Mouse (Mus musculus) stomach, postnatal 0 days (tissue): ENCODE measurements around the gene Higd2a. TPM values are rescaled to one million over a fixed set of nuclear protein-coding genes. Genes with fewer than 3 reads are reported as not detected.

Experiments
- ATAC-seq: fragments of 200-750 bp; cut with Nextera tagmentation; 2 replicates; pipeline ENCODE4 v1.8.0; 2017; ENCODE audit not compliant: low FRiP score, low TSS enrichment
- DNase-seq: peaks from one replicate; pipeline ENCODE4 v3.0.0-alpha.2; 2016; ENCODE audit warnings: low spot score
- H3K27ac ChIP-seq: fragments of 300-500 bp; sonication (generic); replicated peaks from 2 replicates; pipeline ENCODE4 v1.5.1; 2014; ENCODE audit warnings: mild to moderate bottlenecking, control low read depth
- H3K27me3 ChIP-seq: fragments of 300-500 bp; sonication (generic); 2 replicates; pipeline ENCODE4 v1.6.1; 2014; ENCODE audit warnings: low read length; ENCODE audit not compliant: control insufficient read depth, insufficient read depth
- H3K36me3 ChIP-seq: fragments of 300-500 bp; sonication (generic); 2 replicates; pipeline ENCODE4 v1.6.1; 2014; ENCODE audit warnings: low read length, mixed read lengths; ENCODE audit not compliant: control insufficient read depth, insufficient read depth
- H3K4me1 ChIP-seq: fragments of 300-500 bp; sonication (generic); replicated peaks from 2 replicates; pipeline ENCODE4 v1.6.1; 2014; ENCODE audit warnings: antibody characterized with exemption; ENCODE audit not compliant: control insufficient read depth, insufficient read depth
- H3K4me2 ChIP-seq: fragments of 300-500 bp; sonication (generic); replicated peaks from 2 replicates; pipeline ENCODE4 v1.6.1; 2014; ENCODE audit warnings: low read depth, mild to moderate bottlenecking, control low read depth, moderate library complexity
- H3K4me3 ChIP-seq: fragments of 300-500 bp; sonication (generic); 2 replicates; pipeline ENCODE4 v1.5.1; 2014; ENCODE audit warnings: low read depth, low read length, control low read depth
- H3K9ac ChIP-seq: fragments of 300-500 bp; sonication (generic); 2 replicates; pipeline ENCODE4 v1.6.1; 2014; ENCODE audit warnings: mild to moderate bottlenecking, low read length, control low read depth, mixed read lengths
- H3K9me3 ChIP-seq: fragments of 300-500 bp; sonication (generic); 2 replicates; pipeline ENCODE4 v1.6.1; 2016; ENCODE audit warnings: low read length; ENCODE audit not compliant: control insufficient read depth
- CTCF ChIP-seq: IDR thresholded peaks from 2 replicates; pipeline ENCODE4 v1.5.1; 2016; ENCODE audit warnings: antibody characterized with exemption, low read depth, mild to moderate bottlenecking, moderate library complexity
- EP300 ChIP-seq: optimal IDR thresholded peaks from 2 replicates; pipeline ENCODE3; 2016; ENCODE audit warnings: antibody characterized with exemption
- WGBS: fragments of 180-500 bp; shearing (Covaris S2); extraction: QIAGEN DNeasy Blood & Tissue Kit; methylation state at CpG from one replicate; pipeline ENCODE4 v1.1.7; 2014; 5-methylcytosine and 5-hydroxymethylcytosine counted together
- polyA plus RNA-seq: library from polyadenylated mRNA; unstranded; fragments of >200 nt; fragmentation: Nextera tagmentation; extraction: Ambion mirVana; gene quantifications from 2 replicates; pipeline ENCODE4 v1.2.1, GENCODE M21; 2015

Higd2a gene
- polyA plus RNA-seq, 1 experiment from 2014 or later, result 289 TPM

DNA sequence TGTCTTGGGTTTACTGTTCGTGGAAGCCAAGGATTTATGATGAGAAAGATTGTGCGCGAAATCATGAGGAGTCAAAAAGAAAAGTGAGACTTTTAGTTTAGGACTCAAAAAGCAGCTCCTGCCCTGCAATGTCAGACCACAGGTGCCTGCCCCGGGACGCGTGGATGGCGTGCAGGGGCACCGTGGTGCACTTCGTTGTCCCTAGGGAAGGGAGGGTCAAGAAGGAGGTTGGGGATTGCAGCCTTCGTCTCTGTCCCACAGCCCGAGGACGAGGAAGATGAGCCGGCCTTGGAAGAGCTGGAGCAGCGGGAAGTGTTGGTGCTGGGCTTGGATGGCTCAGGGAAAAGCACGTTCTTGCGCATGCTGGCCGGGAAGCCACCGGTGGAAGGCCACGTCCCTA is 14.5 kb upstream of the Higd2a start:
- Histone ChIP-seq H3K4me3 (peak overlapping the region; percentile 92), H3K4me1 (peaks cover 4% of the 10 kb centered on the region; the same call in 1 of the 2 replicates), H3K27ac (peak overlapping the region; percentile 83), H3K27me3 (no peaks in the 10 kb centered on the region), H3K9me3 (no peaks in the 10 kb centered on the region), H3K36me3 (no peaks in the 10 kb centered on the region), H3K4me2 (peak overlapping the region; percentile 90), H3K9ac (peak overlapping the region; percentile 83)
- DNase-seq, result peak; percentile 27
- ATAC-seq, result no peak
- WGBS, result 1% methylated on average over 19 of the region's 19 CpGs
- TF ChIP-seq EP300, result no peak
- TF ChIP-seq CTCF, result no peak

- ATAC-seq (no peak), DNase-seq (no peak)
- Histone ChIP-seq H3K4me3 (no peak overlapping the region), H3K27ac (peak overlapping the region; percentile 24), H3K27me3 (no peaks in the 10 kb centered on the region), H3K36me3 (no peaks in the 10 kb centered on the region), H3K9ac (no peak overlapping the region), H3K4me2 (no peak overlapping the region), H3K9me3 (no peaks in the 10 kb centered on the region), H3K4me1 (peaks cover 4% of the 10 kb centered on the region; the same call in 1 of the 2 replicates)
- TF ChIP-seq CTCF (no peak), EP300 (no peak)
- WGBS, result 82% methylated on average over 21 of the region's 21 CpGs
These were observed 12.1 kb upstream of the Higd2a start for GRCm38 (mm10) chr13:54577652-54578507.

DNA sequence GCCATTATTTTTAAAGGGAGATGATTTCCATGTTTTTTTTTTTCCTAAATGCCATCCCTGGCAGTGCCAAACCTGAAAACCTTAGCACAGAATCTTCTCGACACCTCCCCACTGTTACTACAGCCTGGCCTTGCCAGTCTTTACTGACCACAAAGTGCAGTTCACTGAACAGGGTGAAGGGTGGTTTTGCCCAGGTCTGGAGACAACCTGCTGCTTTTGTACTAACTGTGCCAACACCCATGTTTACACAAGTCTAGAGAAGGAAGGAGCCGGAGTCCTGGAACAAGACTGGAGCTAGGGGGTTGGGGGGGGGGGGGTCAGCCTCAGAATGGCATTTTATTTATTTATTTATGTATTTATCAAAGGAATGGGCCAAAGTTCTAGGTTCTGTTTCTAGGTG is 8.6 kb upstream of the Higd2a start:
- Histone ChIP-seq H3K27me3 (no peaks in the 10 kb centered on the region), H3K4me2 (no peak overlapping the region), H3K9me3 (no peaks in the 10 kb centered on the region), H3K9ac (no peak overlapping the region), H3K4me1 (no peaks in the 10 kb centered on the region; the same call in 1 of the 2 replicates), H3K36me3 (peaks cover 14% of the 10 kb centered on the region), H3K4me3 (no peak overlapping the region), H3K27ac (peak overlapping the region; percentile 77)
- peak; percentile 58 for DNase-seq
- WGBS, result 51% methylated on average over 2 of the region's 2 CpGs
- TF ChIP-seq EP300 (no peak), CTCF (no peak)
- peak; percentile 80 for ATAC-seq

DNA sequence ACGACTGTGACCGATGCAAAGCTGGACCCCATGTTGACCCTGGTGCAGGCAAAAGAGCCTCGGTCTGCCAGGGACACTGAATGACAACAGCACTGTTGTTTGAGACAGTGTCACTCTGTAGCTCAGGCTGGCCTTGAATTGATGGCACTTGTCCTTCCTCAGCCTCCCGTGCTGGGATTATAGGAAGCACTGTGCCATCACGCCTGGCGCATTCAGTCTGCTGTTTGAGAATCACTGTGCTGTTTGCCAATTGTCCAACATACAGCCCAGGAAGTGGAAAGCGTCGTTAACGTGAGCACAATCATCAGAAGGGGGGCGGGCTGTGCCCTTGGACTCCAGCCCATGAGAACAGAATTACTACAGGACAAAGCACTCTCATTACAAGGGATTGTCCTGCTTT is 7.9 kb upstream of the Higd2a start:
- 56% methylated on average over 10 of the region's 10 CpGs for WGBS
- ATAC-seq, result peak; percentile 31
- no peak overlapping the region for H3K4me3 ChIP-seq
- no peaks in the 10 kb centered on the region for H3K4me1 ChIP-seq
- no peak overlapping the region for H3K9ac ChIP-seq
- no peaks in the 10 kb centered on the region for H3K27me3 ChIP-seq
- TF ChIP-seq CTCF (no peak), EP300 (no peak)
- peaks cover 14% of the 10 kb centered on the region for H3K36me3 ChIP-seq
- peak; percentile 44 for DNase-seq
- H3K9me3 ChIP-seq, result no peaks in the 10 kb centered on the region
- H3K4me2 ChIP-seq, result no peak overlapping the region
- H3K27ac ChIP-seq, result peak overlapping the region; percentile 56

- no peak overlapping the region for H3K4me3 ChIP-seq
- ATAC-seq (no peak; the same call in 1 of the 2 replicates), DNase-seq (no peak)
- H3K9ac ChIP-seq, result no peak overlapping the region
- H3K4me2 ChIP-seq, result no peak overlapping the region
- TF ChIP-seq EP300 (no peak), CTCF (no peak)
- H3K9me3 ChIP-seq, result no peaks in the 10 kb centered on the region
- no peaks in the 10 kb centered on the region for H3K27me3 ChIP-seq
- H3K36me3 ChIP-seq, result peaks cover 14% of the 10 kb centered on the region
- H3K27ac ChIP-seq, result peak overlapping the region; percentile 35
- no peaks in the 10 kb centered on the region for H3K4me1 ChIP-seq
- WGBS, result 70% methylated on average over 5 of the region's 5 CpGs
These were observed 7.1 kb upstream of the Higd2a start for GRCm38 (mm10) chr13:54582860-54583259.

DNA sequence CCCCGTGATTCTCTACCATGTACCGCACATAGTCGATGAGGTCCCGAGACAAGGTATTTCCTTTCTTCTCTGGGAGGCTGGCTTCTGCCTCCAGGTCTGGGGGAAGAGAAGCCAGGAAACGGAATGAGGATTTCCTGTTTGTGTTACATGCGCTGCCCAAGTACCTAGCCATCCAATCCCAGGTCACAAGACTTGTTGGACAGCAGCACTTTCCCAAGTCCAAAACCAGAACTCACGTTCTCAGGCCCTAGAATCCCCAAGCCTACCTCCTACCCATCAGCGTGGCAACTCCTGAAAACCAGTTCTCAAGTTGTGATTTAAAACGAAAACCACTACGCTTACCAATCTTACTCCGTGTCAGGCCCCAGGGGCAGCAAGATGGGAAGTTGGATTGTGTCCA is 4.2 kb upstream of the Higd2a start:
- Histone ChIP-seq H3K9ac (no peak overlapping the region), H3K36me3 (peaks cover 14% of the 10 kb centered on the region), H3K27ac (no peak overlapping the region), H3K4me1 (no peaks in the 10 kb centered on the region), H3K4me2 (no peak overlapping the region), H3K4me3 (no peak overlapping the region), H3K27me3 (no peaks in the 10 kb centered on the region), H3K9me3 (no peaks in the 10 kb centered on the region)
- TF ChIP-seq CTCF, result no peak
- TF ChIP-seq EP300, result no peak
- ATAC-seq, result no peak
- DNase-seq, result no peak
- WGBS, result 87% methylated on average over 11 of the region's 11 CpGs
